Mouse (Mus musculus) liver, embryonic 14.5 days (tissue): ENCODE data around the gene Llgl2.

Source experiments
- CTCF ChIP-seq: IDR thresholded peaks from 2 replicates; pipeline ENCODE4 v1.5.1; 2016; ENCODE audit warnings: antibody characterized with exemption, low read depth, control low read depth
- EP300 ChIP-seq: IDR thresholded peaks from 2 replicates; pipeline ENCODE4 v1.6.1; 2016; ENCODE audit warnings: antibody characterized with exemption, low read depth

- TF ChIP-seq EP300 (no peak), CTCF (no peak)
These were observed 60.5 kb downstream of the Llgl2 start for GRCm38 (mm10) chr11:115884361-115884760.
